Mouse (Mus musculus) CH12.LX (cell line): ENCODE measurements around the gene Ina. TPM values are rescaled to one million over a fixed set of nuclear protein-coding genes. Genes with fewer than 3 reads are reported as not detected.

Source experiments
- DNase-seq: peaks from one replicate; pipeline ENCODE4 v3.0.0-alpha.2; 2013; ENCODE audit errors: extremely low read depth
- H3K27ac ChIP-seq: 2 replicates; pipeline ENCODE4 v1.5.1; 2012; ENCODE audit warnings: low read depth, mild to moderate bottlenecking, control low read depth, moderate library complexity; ENCODE audit not compliant: insufficient read depth
- H3K27me3 ChIP-seq: replicated peaks from 2 replicates; pipeline ENCODE3; 2012; ENCODE audit warnings: inconsistent platforms
- H3K36me3 ChIP-seq, 2 experiments: replicated peaks in 1 of 2; 2 replicates each; pipeline versions ENCODE3 to v1.6.1; 2012; ENCODE audit warnings: inconsistent platforms in 1 of 2, low read length in 1 of 2, mild to moderate bottlenecking in 1 of 2, mixed read lengths in 1 of 2, moderate library complexity in 1 of 2; ENCODE audit not compliant: control insufficient read depth in 1 of 2, insufficient read depth in 1 of 2
- H3K4me1 ChIP-seq, 2 experiments: 2 replicates each; pipeline ENCODE4 v1.6.1; 2012; ENCODE audit warnings: inconsistent platforms in 1 of 2, moderate library complexity in 1 of 2; ENCODE audit not compliant: insufficient read depth in 2 of 2, control insufficient read depth in 1 of 2
- H3K4me2 ChIP-seq: 2 replicates; pipeline ENCODE4 v1.6.1; 2012; ENCODE audit warnings: low read depth, mild to moderate bottlenecking, control low read depth; ENCODE audit not compliant: poor library complexity, insufficient read depth, severe bottlenecking
- H3K4me3 ChIP-seq, 3 experiments: fragments of 150-350 bp in 1 of 3; sonication (generic) in 1 of 3; replicated peaks in 1 of 3; 2 replicates each; pipeline versions ENCODE3 to v1.5.1; 2011 to 2012; ENCODE audit warnings: low read depth in 2 of 3, low read length in 2 of 3, mild to moderate bottlenecking in 2 of 3, moderate library complexity in 2 of 3, control low read depth in 1 of 3, improper control_type of control experiment in 1 of 3, inconsistent platforms in 1 of 3, mixed read lengths in 1 of 3; ENCODE audit not compliant: poor library complexity in 1 of 3
- H3K79me2 ChIP-seq: replicated peaks from 2 replicates; pipeline ENCODE4 v1.6.1; 2012; ENCODE audit warnings: mild to moderate bottlenecking, moderate library complexity; ENCODE audit not compliant: control insufficient read depth, poor library complexity, insufficient read depth, severe bottlenecking; ENCODE audit errors: extremely low read depth
- H3K9ac ChIP-seq: 2 replicates; pipeline ENCODE4 v1.6.1; 2012; ENCODE audit warnings: low read depth, mild to moderate bottlenecking, control low read depth, moderate library complexity; ENCODE audit not compliant: insufficient read depth
- H3K9me3 ChIP-seq: replicated peaks from 2 replicates; pipeline ENCODE3; 2012; ENCODE audit warnings: low read length, inconsistent platforms, mixed read lengths
- E2F4 ChIP-seq: IDR thresholded peaks from 2 replicates; pipeline ENCODE4 v1.6.1; 2011; ENCODE audit warnings: low read depth, low read length, improper control_type of control experiment; ENCODE audit not compliant: insufficient replicate concordance
- ELF1 ChIP-seq: IDR thresholded peaks from 2 replicates; pipeline ENCODE4 v1.6.1; 2014; ENCODE audit warnings: low read depth, mild to moderate bottlenecking, inconsistent platforms, low read length, improper control_type of control experiment
- GABPA ChIP-seq: IDR thresholded peaks from 2 replicates; pipeline ENCODE4 v1.6.1; 2012; ENCODE audit warnings: low read depth, low read length, improper control_type of control experiment, inconsistent platforms; ENCODE audit not compliant: insufficient replicate concordance
- IRF4 ChIP-seq: IDR thresholded peaks from 2 replicates; pipeline ENCODE4 v1.6.1; 2014; ENCODE audit warnings: low read depth, mild to moderate bottlenecking, inconsistent platforms, low read length, improper control_type of control experiment
- JUND ChIP-seq: conservative IDR thresholded peaks from 2 replicates; pipeline ENCODE4 v1.6.1; 2011; ENCODE audit warnings: low read depth, low read length, improper control_type of control experiment
- KAT2A ChIP-seq: IDR thresholded peaks from 2 replicates; pipeline ENCODE4 v1.6.1; 2012; ENCODE audit warnings: low read length, improper control_type of control experiment, inconsistent platforms; ENCODE audit not compliant: insufficient replicate concordance
- MAFK ChIP-seq: IDR thresholded peaks from 2 replicates; pipeline ENCODE4 v1.6.1; 2011; ENCODE audit warnings: low read length, improper control_type of control experiment; ENCODE audit not compliant: insufficient replicate concordance
- MEF2A ChIP-seq: IDR thresholded peaks from 2 replicates; pipeline ENCODE4 v1.6.1; 2014; ENCODE audit warnings: low read depth, mild to moderate bottlenecking, inconsistent platforms, low read length, improper control_type of control experiment, borderline replicate concordance
- PAX5 ChIP-seq: IDR thresholded peaks from 2 replicates; pipeline ENCODE4 v1.6.1; 2012; ENCODE audit warnings: low read length, inconsistent platforms, mixed read lengths
- POLR2A ChIP-seq: IDR thresholded peaks from 2 replicates; pipeline ENCODE4 v1.6.1; 2011; ENCODE audit warnings: low read depth, mild to moderate bottlenecking, improper control_type of control experiment, low read length
- SIN3A ChIP-seq: IDR thresholded peaks from 2 replicates; pipeline ENCODE4 v1.6.1; 2012; ENCODE audit warnings: low read length, improper control_type of control experiment, inconsistent platforms
- UBTF ChIP-seq: IDR thresholded peaks from 2 replicates; pipeline ENCODE4 v1.6.1; 2012; ENCODE audit warnings: low read depth, mild to moderate bottlenecking, inconsistent platforms, low read length, improper control_type of control experiment, moderate library complexity
- ZC3H11A ChIP-seq: IDR thresholded peaks from 2 replicates; pipeline ENCODE4 v1.6.1; 2012; ENCODE audit warnings: low read depth, mild to moderate bottlenecking, inconsistent platforms, low read length, improper control_type of control experiment
- ZKSCAN1 ChIP-seq: IDR thresholded peaks from 2 replicates; pipeline ENCODE4 v1.6.1; 2012; ENCODE audit warnings: low read depth, inconsistent platforms, low read length, improper control_type of control experiment, borderline replicate concordance
- ZMIZ1 ChIP-seq: IDR thresholded peaks from 2 replicates; pipeline ENCODE4 v1.6.1; 2012; ENCODE audit warnings: low read depth, mild to moderate bottlenecking, inconsistent platforms, low read length, improper control_type of control experiment
- dilution Hi-C: fragments of 300-500 bp; cut with MboI; formaldehyde crosslinking; loops from 2 replicates; pipeline ENCODE4 v1.14.3; 2020; ENCODE audit warnings: low sequenced_read_pairs; ENCODE audit not compliant: extremely low pct_unique_long_range_greater_than_20kb, extremely low pct_ligation_motif_present
- in situ Hi-C: fragments of 300-500 bp; cut with MboI; formaldehyde crosslinking; loops from 3 replicates; pipeline ENCODE4 v1.14.3; 2019; ENCODE audit warnings: low sequenced_read_pairs, low pct_ligation_motif_present, low pct_unique_long_range_greater_than_20kb, mixed read lengths
- polyA plus RNA-seq: library from polyadenylated mRNA; unstranded; fragments of >175 nt; gene quantifications from 2 replicates; pipeline ENCODE4 v1.2.1, GENCODE M21; 2012; ENCODE audit warnings: low read depth; ENCODE audit not compliant: insufficient read length
- total RNA-seq, 2 experiments: library from RNA; depleted of rRNA; stranded (reverse); fragments of 300-350 nt in 1 of 2; fragments of >200 nt in 1 of 2; gene quantifications; 2 replicates each; pipeline ENCODE4 v1.2.3; 2012 to 2014

Ina gene
- total and polyA plus RNA-seq, 3 experiments, result not detected

GRCm38 (mm10) chr19:46972159-46972558, 42.3 kb upstream of the Ina start:
- no peaks in the 10 kb centered on the region for H3K79me2 ChIP-seq
- peaks cover 2 to 17% of the 10 kb centered on the region in 2 experiments; a peak in 2 of 4 replicates for H3K4me1 ChIP-seq
- no peak for TF ChIP-seq PAX5
- no peak for TF ChIP-seq E2F4
- TF ChIP-seq MAFK, result no peak
- TF ChIP-seq UBTF, result no peak
- no peak for TF ChIP-seq GABPA
- TF ChIP-seq ZC3H11A, result no peak
- no peak for TF ChIP-seq SIN3A
- no peak overlapping the region for H3K27ac ChIP-seq
- H3K27me3 ChIP-seq, result no peaks in the 10 kb centered on the region
- in situ Hi-C loops (no loop called here), dilution Hi-C loops (no loop called here)
- H3K4me2 ChIP-seq, result no peak overlapping the region
- no peaks in the 10 kb centered on the region for H3K36me3 ChIP-seq
- no peak for DNase-seq
- H3K9ac ChIP-seq, result no peak overlapping the region
- H3K4me3 ChIP-seq, result no peak overlapping the region
- H3K9me3 ChIP-seq, result no peaks in the 10 kb centered on the region

GRCm38 (mm10) chr19:46975565-46975964, 38.9 kb upstream of the Ina start:
- Histone ChIP-seq H3K9me3 (no peaks in the 10 kb centered on the region), H3K4me1 (peaks cover 6% of the 10 kb centered on the region in 2 experiments), H3K9ac (no peak overlapping the region), H3K36me3 (no peaks in the 10 kb centered on the region), H3K4me3 (no peak overlapping the region)
- in situ Hi-C loops, result loop anchor here (5.0 kb wide), 1 partner anchor 93 kb away; no protein-coding TSS in a partner anchor
- TF ChIP-seq PAX5 (no peak), MEF2A (no peak), KAT2A (no peak), GABPA (no peak), JUND (no peak), ZMIZ1 (no peak)
- TF ChIP-seq, all 38 proteins: peak for 0
- H3K4me2 ChIP-seq, result no peak overlapping the region
- no peaks in the 10 kb centered on the region for H3K27me3 ChIP-seq
- H3K27ac ChIP-seq, result no peak overlapping the region
- DNase-seq, result no peak
- no peaks in the 10 kb centered on the region for H3K79me2 ChIP-seq
- dilution Hi-C loops, result no loop called here

GRCm38 (mm10) chr19:46975997-46976396, 38.5 kb upstream of the Ina start:
- no peak for DNase-seq
- peaks cover 6% of the 10 kb centered on the region in 2 experiments for H3K4me1 ChIP-seq
- H3K9me3 ChIP-seq, result no peaks in the 10 kb centered on the region
- H3K27ac ChIP-seq, result no peak overlapping the region
- no peaks in the 10 kb centered on the region for H3K27me3 ChIP-seq
- no peak overlapping the region for H3K4me3 ChIP-seq
- H3K79me2 ChIP-seq, result no peaks in the 10 kb centered on the region
- no peak overlapping the region for H3K4me2 ChIP-seq
- no peaks in the 10 kb centered on the region for H3K36me3 ChIP-seq
- in situ Hi-C loops (loop anchor here (5.0 kb wide), 1 partner anchor 94 kb away; no protein-coding TSS in a partner anchor), dilution Hi-C loops (no loop called here)
- TF ChIP-seq PAX5, result no peak
- TF ChIP-seq UBTF, result no peak
- no peak for TF ChIP-seq KAT2A
- TF ChIP-seq ELF1, result no peak
- no peak for TF ChIP-seq MAFK
- no peak for TF ChIP-seq POLR2A
- TF ChIP-seq IRF4, result no peak
- TF ChIP-seq ZKSCAN1, result no peak
- TF ChIP-seq ZMIZ1, result no peak
- no peak overlapping the region for H3K9ac ChIP-seq
